Mouse (Mus musculus): ENCODE measurements around the gene Igsf3. TPM values are rescaled to one million over a fixed set of nuclear protein-coding genes. Genes with fewer than 3 reads are reported as not detected.

The Igsf3 gene
- polyA plus RNA-seq (2012): 0.98 and 0.99 TPM in 2 replicates

DNA sequence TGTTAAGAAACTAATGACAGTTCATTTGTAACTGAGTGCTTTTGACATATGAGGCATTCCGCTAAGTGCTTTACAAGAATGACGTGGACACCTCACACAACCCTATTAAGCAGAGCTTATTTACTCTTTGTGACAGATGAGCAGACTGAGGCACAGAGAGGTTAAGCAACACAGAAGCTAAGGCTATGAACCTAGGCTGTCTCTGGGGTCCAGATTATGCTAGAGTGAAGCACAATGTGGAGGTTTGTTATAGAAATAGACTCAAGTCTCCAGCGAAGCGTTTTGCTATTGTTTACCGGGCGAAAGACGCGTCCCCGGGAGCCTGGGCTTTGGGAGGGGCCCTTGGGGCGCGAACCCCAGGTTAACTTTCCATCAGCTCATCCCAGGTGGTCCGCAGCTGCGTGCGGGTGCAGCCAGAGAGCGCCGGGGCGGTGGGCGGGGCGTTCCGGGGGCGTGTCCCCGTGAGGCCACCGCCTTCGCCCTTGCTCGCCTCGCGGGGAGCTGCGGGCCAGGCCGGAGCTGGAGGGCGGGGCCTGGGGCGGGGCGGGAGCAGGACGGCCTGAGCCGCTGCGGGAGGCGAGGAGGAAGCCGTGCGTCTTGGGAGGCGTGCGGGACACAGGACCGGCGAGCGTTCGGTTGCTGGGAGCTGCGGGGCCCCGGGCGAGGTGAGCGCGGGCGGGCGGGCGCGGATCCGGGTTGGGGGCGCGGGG lies at the start of gene Igsf3:
Gene Igsf3, plus strand, starts transcription at position 546 of the 710 bp plus-strand sequence.

Other genes with a start within 250 kb of the Igsf3 start
- 5.1 and 8.3 TPM in 2 replicates for gene Cd2, start 89.1 kb upstream of the Igsf3 start, polyA plus RNA-seq (2012)
- gene Atp1a1, start 227.6 kb downstream of the Igsf3 start, polyA plus RNA-seq (2012): 355 and 406 TPM in 2 replicates

Measured in megakaryocyte-erythroid progenitor cell, adult 5 weeks (primary cell).